Mouse (Mus musculus) lung, postnatal 36 days (tissue): ENCODE data around the gene Cdk14.

Experiments
- DNase-seq: peaks from one replicate; pipeline ENCODE4 v3.0.0; 2022; ENCODE audit warnings: mixed read lengths

Cdk14 gene

DNA sequence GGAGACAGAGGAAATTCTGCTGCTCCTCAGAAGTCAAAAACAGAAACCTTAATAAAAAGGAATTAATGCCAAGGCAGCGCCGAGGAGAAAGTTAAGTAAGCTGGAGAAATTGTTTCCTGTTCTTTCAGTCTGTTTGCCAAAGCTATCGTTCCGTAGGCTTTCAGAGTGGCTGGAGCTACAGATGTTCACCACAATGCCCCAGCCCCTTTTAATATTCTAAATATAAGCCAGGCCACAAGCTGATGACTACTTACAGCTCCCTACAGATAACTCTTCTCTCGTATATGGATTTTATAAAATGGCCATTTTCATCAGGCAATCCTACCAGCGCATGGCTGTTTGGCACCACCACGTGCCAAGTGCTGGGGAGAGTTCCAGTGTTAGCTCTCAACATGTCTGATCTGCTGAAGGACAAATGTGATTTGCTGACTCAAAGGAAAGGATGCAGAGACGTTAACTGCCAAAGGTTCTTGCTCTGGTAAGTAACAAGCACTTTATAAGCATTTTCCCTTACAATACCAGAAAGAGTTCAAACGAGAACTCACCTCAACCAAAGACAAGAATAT lies 106.8 kb downstream of the Cdk14 start:
- DNase-seq: no peak

DNA sequence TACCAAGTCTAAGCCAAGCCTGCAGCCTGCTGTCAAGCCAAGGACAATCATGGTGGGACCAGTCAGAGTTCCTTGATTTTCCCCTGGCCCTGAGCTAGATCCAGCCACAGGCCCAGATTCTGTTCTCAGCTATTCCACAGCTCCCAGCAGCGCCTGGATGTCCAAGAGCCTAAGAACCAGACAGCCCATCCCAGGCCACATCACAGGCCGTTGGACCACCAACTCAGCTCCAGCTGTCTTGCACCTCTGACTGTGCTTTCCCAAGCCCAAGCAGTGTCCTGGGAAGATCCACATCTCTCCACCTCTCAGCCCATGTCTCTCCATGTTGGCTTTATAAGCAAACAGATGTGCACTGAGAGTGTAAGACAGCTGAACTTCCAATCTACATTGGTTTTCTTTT lies 114.8 kb downstream of the Cdk14 start:
- DNase-seq: no peak

DNA sequence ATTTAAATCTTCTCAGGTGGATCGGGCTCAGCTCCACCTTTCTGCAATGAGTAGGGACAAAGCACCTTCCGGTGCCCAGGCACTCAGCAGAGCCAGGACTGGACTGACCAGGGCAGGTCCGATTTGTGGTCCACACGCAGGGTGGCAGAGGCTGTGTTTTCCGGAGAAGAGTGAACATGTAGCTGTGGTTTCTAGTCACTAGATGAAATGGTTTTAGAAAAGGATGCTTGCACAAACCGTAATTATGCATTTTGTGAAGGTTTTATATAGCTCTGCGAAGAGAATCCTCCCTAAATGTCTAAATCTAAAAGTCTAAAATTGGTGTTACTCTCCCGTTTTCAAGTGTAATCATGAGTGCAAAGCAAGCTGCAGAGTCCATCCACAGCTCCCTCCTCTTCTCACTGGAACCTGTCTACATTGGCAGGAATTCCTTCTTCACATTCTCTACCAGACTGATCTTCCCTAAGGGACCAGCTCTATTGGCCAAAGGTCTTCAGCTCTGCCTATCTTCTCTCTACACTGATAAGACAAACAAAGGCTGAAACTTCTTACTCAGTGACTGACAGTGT lies 116.9 kb downstream of the Cdk14 start:
- no peak for DNase-seq

DNA sequence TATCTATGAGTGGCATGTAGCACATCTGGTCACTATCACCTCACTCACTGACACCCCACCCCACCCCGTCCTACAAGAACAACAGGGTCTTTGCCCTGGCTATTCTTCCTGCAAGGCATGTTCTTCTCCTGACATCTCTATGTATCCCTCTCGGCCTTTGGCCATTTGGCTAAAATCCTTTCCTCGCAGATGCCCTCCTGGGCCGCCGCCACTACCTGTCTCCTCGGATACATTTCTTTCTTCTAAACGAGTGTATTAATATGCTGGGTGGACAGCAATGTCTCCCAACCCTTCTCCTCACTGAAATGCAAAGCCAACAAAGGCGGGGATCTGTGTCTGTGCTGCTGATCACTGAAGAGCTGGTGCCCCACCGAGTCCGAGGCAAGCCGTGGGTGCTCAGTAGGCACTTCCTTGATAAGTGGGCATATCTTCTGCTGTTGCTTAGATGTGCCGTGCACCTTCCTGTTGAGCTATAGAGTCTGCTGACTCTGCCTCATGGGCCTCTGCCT lies 118.5 kb downstream of the Cdk14 start:
- DNase-seq: no peak

DNA sequence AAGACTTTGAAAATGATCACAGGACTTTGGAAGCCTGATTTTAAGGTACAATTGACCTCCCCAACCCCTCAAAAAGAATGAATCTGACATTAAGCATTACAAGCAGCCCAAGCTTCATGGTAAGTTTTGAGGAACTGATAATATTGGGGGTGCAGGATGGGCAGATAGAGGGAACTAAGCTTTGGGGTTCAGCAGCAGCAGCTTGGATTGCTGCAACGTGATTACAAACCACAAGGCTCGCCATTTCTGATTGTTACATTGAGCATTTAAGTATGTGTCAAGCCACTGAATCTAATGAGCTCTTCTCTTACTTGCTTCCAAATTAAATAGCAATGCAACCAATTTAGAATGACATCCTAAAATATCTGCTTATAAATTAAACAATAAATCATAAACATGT lies 119.1 kb downstream of the Cdk14 start:
- DNase-seq: no peak

DNA sequence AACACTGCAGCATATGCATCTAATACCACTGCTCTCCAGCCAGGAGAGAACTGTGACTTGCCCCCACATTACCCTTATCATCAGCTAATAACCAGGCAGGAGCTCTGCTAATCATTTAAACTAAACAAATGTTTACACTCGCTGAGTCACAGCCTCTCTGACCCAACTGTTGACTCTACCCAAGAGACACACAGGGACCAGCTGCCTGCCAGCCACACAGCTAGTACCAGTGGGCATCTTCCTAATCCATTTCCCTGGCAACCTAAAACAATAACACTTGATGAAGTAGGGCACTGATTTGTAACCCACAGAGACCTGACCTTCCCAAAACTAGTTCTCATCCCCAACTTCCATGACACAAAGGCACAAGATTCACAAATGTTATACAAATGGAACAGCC lies 119.8 kb downstream of the Cdk14 start:
- peak; percentile 39 for DNase-seq

DNA sequence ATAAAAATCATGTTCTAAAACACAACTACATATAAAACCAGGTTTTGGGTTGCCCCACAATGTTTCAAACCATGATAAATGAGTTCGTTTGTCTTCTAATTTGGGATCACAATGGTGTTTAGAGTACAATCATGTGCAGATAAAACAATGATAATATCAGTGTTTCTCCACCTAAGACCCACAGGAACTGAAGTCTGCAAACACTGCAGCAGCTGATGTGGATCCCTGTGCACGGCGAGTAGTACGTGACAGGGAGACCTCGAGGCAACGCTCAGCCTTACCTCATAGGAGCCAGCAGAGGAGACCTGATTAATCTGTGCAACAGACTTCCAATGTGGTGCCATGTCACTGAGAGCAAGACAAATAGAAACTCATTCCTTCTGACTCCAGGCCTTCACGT lies 122.9 kb downstream of the Cdk14 start:
- peak; percentile 65 for DNase-seq

DNA sequence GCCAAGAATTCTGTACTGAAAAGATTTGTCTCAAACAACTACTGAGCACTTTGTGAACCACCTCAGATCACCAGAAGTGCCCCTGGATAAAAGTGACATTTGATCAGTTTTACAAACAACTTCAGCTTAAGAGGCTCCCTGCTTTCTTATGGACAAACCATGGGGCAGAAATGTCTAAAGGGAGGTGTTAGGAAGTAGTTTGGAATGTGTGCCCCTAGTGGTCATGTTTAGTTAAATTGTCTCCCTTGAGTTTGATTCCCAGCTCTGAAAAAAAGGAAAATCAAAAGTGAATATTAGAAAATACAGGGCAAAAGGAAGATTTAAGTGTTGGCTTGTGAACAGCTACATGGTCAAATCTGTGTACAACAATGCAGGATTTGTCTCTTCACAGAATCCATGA lies 123.3 kb downstream of the Cdk14 start:
- no peak for DNase-seq

DNA sequence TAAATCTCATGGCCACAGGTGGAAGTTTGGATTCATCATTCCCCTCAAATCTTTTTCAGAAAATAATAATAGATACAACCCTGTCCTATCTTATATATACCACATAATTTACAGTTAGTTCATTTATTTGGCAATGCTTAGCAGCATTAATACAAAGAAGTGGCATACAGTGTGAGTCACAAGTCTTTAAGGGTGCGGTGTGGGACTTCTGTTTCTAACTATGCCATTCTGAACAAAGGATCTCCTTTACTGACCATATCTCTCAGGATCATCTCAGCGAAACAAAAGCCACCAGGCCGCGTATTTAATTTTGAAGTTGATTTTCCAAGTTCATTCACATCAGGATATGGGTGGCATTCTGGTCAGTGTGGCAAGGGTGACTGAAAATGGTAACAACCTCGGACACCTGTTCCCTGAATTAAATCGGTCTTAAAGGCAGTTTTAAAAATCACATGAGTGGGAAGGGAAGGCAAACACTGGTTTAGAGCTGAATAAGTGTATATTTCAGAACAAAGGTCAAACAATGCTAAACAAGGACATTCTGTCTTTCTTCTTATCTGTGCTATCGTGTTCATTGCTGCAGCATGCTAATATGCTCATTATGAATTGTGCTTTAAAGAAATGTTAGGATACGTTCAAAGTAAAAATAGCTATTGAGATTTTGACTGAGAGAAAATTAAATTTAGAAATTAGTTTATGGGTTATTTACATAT lies 127.1 kb downstream of the Cdk14 start:
- no peak for DNase-seq

DNA sequence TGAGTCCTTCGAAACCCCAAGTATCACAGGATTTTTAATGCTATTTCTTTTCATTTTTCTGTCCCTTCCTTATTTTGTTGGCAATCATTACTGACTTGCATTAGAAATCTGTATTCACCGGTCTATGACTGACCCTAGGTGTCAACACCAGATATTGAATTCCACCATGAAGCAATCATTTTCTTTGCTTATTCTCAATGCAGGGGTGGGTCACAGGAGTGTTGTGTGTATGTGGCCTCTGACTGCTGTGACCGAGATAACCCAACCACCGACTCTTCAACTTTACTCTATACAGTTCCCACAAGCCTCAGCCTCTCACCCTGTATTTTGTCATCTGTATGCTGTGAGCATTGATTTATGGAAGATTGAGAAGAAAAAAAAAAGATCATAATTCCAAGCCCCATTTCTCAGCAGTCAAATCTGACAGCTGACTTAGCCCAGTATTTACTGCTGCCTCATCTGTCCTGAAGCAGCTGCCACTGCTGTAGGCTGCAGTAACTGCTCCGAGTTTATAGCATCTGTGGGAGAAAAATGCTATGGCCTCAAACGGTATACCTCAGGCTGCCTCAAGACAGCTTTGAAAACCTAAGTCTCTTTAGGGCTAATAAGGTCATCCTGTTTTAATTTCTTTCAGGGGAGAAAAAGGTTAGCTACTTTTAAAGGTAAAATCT lies 128.7 kb downstream of the Cdk14 start:
- no peak for DNase-seq

DNA sequence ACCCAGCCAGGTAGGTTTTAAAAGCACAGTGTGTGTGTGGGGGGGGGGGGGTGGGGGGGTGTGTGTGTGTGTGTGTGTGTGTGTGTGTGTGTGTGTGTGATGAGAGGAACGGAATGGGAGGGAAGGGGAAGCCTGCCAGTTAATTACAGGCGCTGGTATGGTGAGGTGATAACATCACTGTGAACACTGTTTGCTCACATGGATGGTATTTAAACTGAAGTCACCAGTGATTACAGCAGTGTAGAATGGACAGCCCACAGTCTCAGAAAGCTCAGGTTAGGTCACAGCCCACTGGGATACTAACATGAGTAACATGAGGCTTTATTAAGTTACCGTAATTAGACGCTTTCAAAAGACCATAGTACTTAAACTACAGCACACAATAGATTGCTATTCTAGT lies 129.4 kb downstream of the Cdk14 start:
- no peak for DNase-seq

DNA sequence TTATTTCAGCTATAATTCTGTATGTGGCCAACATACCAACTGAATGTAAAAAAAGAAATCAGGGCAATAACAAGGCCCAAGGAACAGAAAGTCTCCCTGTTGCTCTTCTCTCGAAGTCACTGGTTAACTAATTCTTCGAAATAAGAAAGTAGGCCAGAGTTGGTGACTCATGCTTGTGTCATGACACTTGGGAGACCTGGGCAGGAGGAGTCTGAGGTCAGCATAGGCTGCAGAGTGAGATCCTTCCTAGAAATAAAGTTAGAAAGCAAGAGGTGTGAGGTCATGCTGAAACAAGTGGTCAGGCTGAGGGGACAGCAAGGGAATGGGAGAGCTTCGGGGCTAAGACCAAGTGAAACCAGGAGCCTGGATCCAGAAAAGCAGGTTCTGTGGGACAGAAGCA lies 134.2 kb downstream of the Cdk14 start:
- DNase-seq: peak; percentile 47

DNA sequence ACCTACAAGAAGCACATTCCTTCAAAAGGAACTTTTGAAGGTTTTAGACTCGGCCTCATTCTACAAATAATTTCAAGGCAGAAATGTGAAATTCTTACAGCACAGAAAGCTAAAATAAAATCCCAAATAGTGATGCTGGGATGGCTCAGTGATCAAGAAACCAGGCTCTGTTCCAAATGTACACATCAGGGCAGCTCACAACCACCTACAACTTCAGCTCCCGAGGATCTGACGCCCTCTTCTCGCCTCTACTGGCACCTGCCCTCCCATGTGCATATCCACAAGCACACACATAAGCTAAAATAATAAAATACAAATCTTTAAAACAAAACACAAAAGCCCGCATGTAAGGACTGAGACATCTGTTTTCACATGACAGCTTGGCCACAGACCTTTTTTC lies 135.6 kb downstream of the Cdk14 start:
- no peak for DNase-seq

DNA sequence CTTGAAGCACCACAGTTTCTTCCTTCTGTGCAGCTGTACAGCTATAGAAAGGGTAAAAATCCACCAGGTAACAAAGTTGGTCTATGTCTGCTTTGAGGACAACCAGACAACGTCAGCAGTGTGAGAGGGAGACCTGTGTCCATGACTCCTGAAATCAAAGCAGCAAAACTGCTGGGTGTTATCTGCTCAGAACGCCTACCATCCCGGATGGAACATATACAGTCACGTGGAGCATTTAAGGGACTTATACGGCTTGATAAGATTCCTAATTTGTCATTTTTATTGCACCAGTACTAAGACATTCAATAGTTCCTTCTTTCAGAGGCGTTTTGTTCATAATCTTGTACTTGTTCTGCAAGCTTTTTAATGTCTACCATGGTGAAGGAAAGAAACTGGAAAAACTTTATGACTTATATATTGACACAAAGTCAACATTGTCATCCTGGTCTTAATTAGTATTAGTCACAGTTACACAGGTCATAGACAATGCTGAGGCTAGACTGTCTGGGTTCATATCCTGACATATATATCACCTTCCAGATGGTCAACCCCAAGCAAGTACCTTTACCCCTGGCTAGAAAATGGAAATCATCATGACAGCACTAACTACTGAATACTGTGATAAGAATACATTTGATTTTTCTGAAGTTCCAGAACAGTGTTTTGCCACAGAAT lies 136.2 kb downstream of the Cdk14 start:
- DNase-seq: no peak

DNA sequence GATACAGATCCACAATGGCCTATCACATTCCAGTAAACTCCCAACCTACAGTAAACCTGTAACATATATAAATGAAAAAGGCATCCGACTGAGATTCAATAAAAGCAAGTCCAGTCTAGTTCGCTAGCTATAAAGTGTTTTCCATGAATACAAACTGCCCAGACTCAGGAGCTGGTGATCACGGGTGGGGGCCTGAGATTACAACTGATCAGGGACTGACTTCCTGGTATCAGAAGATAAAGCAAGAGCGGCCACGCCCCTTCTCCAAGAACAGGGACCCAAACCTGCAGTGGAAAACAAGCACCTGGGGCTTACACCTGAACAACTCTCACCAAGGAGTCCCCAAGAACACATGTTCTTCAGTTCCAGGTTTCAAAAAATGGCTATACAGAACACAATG lies 137.7 kb downstream of the Cdk14 start:
- no peak for DNase-seq

DNA sequence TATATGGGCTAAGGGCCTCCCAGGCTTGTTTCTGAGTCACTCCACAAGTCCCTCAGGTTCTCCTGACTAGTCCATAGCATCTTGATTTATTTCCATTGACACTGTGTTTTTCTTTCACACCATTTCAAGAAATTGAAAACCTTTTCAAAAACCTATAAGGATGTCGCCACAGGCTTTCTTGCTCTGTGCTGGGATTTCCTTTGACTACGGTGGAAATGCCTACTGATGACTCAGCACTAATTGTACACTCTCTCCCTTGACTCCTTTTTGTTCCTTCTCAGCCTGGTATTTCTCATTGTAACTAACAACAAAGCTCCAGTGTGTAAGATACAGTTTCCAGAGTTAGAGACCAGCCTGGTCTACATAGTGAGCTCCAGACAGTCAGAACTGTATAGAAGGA lies 144.8 kb downstream of the Cdk14 start:
- DNase-seq: no peak

DNA sequence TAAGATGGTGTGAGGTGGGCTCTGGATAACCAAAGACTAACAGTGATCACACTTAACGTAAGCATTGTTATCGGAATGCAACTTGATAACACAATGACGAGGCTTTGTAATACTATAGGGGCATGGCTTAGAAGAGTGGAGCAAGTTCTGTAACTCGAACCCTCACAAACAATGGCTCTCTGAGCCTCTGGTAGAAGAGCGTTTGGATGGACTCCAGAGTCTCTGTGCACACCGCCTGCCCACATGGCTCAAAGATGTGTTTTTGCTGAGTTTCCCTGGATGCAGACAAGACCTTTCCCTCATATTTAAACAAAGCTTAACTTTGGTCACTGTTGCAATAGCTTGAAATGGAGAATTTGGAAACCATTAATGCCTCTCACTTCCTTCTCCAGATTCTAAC lies 145.8 kb downstream of the Cdk14 start:
- peak; percentile 24 for DNase-seq

DNA sequence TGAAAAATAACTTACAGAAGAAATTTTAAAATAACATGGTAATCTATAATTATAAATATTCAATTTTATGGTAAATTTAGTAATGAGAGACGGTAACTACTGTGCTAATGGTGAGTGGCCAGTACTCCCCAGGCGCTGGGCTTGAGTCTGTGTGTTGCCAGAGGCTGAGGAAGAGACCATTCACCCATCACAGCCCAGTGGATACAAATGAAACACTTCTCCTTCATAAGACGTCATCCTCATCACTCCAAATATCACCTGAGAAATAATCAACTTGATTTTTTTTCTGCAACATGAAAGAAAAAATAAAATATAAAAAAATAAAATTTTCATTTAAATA lies 153.4 kb downstream of the Cdk14 start:
- no peak for DNase-seq

DNA sequence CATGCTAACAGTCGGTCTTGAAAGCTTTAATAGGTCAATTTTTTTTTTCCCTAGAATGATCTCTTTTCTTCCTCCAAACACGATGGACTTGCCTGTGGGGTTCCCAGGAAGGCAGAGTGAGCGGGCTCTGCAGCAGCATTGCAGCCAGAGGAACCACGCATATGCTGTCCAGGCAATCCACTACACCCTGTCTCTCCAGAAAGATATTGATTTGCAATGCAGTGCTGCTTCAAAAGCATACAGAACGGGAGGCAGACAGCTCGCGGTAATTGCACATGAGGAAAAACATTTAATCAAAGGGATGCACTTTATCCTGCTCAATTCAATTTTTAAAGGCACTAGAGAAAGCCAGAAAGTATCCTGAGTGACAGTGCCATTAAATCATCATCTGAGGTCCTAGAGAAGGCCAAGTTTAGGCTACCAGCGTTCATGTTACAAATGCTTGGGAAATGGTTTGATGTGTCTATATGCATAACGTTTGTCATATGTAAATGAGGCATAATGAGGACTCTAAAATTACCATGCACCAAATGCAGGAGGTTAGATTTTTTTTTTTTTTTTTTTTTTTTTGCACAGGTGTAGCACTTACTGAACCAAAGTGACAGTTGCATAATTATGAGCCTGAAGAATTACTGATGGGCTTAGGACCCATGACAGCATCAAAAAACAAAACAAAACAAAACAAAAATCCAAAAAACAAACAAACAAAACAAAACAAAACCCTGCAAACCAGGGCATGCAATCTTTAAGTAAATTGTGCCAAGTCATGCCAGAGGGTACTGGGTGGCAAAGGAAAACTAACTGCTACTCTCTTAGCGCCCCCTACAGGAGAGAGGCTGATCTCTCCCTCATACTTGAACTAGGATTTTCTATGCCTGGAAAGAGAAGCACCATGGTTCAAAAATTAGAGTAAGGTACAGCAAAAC lies 154.0 kb downstream of the Cdk14 start:
- peak; percentile 89 for DNase-seq

DNA sequence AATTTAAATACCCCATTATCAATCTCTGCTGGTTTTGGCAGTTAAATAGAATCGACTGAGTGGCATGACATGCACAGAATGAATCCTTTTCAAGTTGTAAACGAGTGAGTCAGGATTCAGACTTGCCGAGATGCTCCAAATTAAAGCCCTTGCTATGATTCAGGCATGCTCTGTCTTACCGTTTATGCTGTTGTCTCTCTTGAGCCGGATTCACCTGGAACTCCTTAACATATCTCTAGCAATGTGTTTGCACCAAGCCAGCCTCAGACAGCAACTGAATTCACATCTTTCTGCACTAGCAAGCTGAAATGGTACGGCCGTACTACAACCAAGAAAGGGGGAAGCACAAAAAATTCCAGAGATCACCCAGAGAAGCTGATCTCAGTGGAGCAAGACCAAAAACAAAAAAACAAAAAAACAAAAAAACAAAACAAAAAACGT lies 154.7 kb downstream of the Cdk14 start:
- DNase-seq: no peak

DNA sequence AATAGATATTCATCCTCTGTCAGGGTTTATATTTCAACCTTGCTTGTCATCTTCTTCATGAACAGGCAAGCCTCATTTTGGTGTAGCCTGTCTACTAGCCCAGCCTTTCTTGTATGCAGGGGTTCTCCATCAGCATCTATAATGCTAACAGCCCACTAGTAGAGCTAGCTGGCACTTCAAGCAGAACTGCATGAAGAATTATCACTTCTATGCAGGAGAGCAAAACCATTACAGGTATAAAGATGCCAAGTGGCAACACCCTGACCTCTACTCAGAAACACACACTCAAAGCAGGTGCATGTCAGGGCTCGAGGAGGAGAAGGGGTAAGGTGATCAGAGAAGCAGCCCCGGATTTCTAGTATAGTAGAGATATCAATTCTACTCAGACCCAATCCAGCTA lies 155.4 kb downstream of the Cdk14 start:
- DNase-seq: no peak

DNA sequence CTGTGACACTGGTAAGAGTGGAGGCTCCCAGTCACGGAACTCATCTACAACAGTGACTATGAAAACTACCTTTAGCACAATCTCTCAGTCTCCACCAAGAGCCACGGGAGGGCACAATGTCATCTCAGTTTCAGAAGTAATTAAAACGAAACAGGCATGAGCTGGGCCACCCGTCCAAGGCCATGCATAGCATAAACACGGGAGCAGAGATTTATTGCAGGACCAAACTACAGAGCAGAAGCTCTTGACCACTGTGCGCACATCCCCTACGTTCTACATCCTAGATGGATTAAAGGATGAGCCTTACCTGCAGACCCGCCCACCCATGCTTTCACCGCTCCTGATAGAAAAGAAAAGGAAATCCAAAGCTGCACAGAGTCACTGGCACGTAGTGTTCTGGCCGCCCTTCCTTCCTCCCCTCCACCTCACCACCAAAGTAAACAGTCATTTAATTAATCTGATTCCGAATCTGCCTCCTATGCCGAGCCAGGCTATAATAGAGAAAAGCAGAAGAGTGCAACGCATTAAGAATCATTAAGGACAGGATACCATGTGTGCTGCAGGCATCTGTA lies 158.3 kb downstream of the Cdk14 start:
- peak; percentile 78 for DNase-seq
